Mouse (Mus musculus) testis, postnatal 10 days (tissue): ENCODE results near the gene Stab2.

Experiments
- DNase-seq: peaks from one replicate; pipeline ENCODE4 v3.0.0; 2021; ENCODE audit warnings: low spot score

Gene Stab2

GRCm38 (mm10) chr10:86825871-86826522 lies 181.8 kb downstream of the Stab2 start:
- DNase-seq, result no peak

GRCm38 (mm10) chr10:86824871-86825270 lies 183.0 kb downstream of the Stab2 start:
- DNase-seq, result no peak

- no peak for DNase-seq
Observed at GRCm38 (mm10) chr10:86824093-86824492, 183.7 kb downstream of the Stab2 start.

- no peak for DNase-seq
Observed at GRCm38 (mm10) chr10:86821014-86821413, 186.8 kb downstream of the Stab2 start.

- DNase-seq, result no peak
Observed at GRCm38 (mm10) chr10:86819649-86820165, 188.1 kb downstream of the Stab2 start.

GRCm38 (mm10) chr10:86815133-86815532 lies 192.7 kb downstream of the Stab2 start:
- no peak for DNase-seq

- peak; percentile 61 for DNase-seq
Observed at GRCm38 (mm10) chr10:86814292-86815131, 193.3 kb downstream of the Stab2 start.

GRCm38 (mm10) chr10:86810612-86811011 lies 197.2 kb downstream of the Stab2 start:
- no peak for DNase-seq

- DNase-seq, result no peak
Observed at GRCm38 (mm10) chr10:86810000-86810399, 197.8 kb downstream of the Stab2 start.

GRCm38 (mm10) chr10:86808013-86808758 lies 199.6 kb downstream of the Stab2 start:
- peak; percentile 66 for DNase-seq

GRCm38 (mm10) chr10:86807362-86807761 lies 200.5 kb downstream of the Stab2 start:
- no peak for DNase-seq

- no peak for DNase-seq
Observed at GRCm38 (mm10) chr10:86796073-86796741, 211.6 kb downstream of the Stab2 start.

GRCm38 (mm10) chr10:86794794-86795535 lies 212.9 kb downstream of the Stab2 start:
- no peak for DNase-seq

GRCm38 (mm10) chr10:86794196-86794595 lies 213.6 kb downstream of the Stab2 start:
- DNase-seq, result no peak

GRCm38 (mm10) chr10:86793509-86793951 lies 214.3 kb downstream of the Stab2 start:
- DNase-seq, result no peak

GRCm38 (mm10) chr10:86791507-86792184 lies 216.2 kb downstream of the Stab2 start:
- DNase-seq, result no peak
